Comparison of ENCODE assay signal across 10 mouse cellular contexts in the genomic region with DNA sequence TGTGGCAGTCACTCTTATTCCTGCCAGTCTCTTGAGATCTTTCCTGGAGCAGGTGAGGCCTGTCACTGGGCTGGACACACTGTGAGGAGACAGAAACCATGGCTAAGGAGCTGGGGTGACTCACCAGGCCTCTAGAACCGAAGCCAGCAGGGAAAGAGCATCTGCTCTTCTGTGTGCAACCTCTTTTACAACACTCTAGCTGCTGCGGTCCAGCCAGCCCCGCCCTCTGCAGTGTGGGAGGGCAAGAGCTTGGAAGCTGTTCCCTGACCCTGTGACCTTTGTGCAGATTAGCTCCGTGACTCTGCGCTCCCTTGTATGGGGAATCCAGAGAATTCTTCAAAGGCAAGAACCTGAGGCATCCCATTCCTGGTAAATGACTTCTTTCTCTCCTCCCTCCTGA.
DNase-seq lines count a peak whose midpoint lies in the region; ATAC-seq and TF ChIP-seq lines count a peak whose summit lies in the region.
"Had no signal": no experiment of that assay in that cellular context is flagged by ENCODE, and none has a peak within 500 bp of the region (broad histone marks: within the 10 kb centered on the region; RNA-seq: fewer than 3 reads in every experiment).

No protein-coding gene starts in this region.

- intact Hi-C loops in heart, postnatal 10 days (cut with DNase I), result no loop called here

- H3K9me3 ChIP-seq in stomach, postnatal 0 days (ENCODE audit: control insufficient read depth, low read length), result no peaks in the 10 kb centered on the region
- H3K9me3 ChIP-seq: liver, embryonic 12.5 days; neural tube, embryonic 12.5 days had no signal

- no peaks in the 10 kb centered on the region for H3K27me3 ChIP-seq in stomach, postnatal 0 days (ENCODE audit: control insufficient read depth, insufficient read depth, low read length)
- H3K27me3 ChIP-seq: liver, embryonic 12.5 days; neural tube, embryonic 12.5 days had no signal

- DNase-seq in ovary, adult 18-20 months (ENCODE audit: low spot score), result peak; percentile 60
- no peak for DNase-seq in ovary, postnatal 10 days (ENCODE audit: low spot score)
- peak; percentile 47 for DNase-seq in adrenal gland, postnatal 10 days
- peak; percentile 34 for DNase-seq in heart, postnatal 10 days
- DNase-seq in stomach, postnatal 0 days (ENCODE audit: low spot score), result peak; percentile 24
- no peak for DNase-seq in thymus, postnatal 0 days (ENCODE audit: low spot score)
- DNase-seq in spleen, postnatal 10 days (ENCODE audit: low spot score in 2 of 2), result no peak

- H3K4me1 ChIP-seq in stomach, postnatal 0 days (replicated peaks; ENCODE audit: control insufficient read depth, insufficient read depth), result no peaks in the 10 kb centered on the region

- TF ChIP-seq EP300 in stomach, postnatal 0 days (optimal IDR thresholded peaks at IDR 0.05), result no peak

- peak; percentile 57; the same call in 1 of the 2 replicates for ATAC-seq in stomach, postnatal 0 days (ENCODE audit: low FRiP score, low TSS enrichment)
- ATAC-seq in erythroid progenitor cell, adult 5-6 weeks (replicated peaks; ENCODE audit: low FRiP score, poor library complexity, severe bottlenecking), result no peak
- ATAC-seq: liver, embryonic 12.5 days had no signal

- H3K27ac ChIP-seq in stomach, postnatal 0 days (replicated peaks), result no peak overlapping the region
- H3K27ac ChIP-seq: liver, embryonic 12.5 days; neural tube, embryonic 12.5 days had no signal

- H3K36me3 ChIP-seq in stomach, postnatal 0 days (ENCODE audit: control insufficient read depth, insufficient read depth, low read length), result no peaks in the 10 kb centered on the region
- H3K36me3 ChIP-seq: neural tube, embryonic 12.5 days had no signal

- WGBS in stomach, postnatal 0 days, result 23% methylated on average over 5 of the region's 5 CpGs

- no peak for TF ChIP-seq CTCF in stomach, postnatal 0 days (IDR thresholded peaks at IDR 0.05; ENCODE audit: low read depth)

- H3K4me3 ChIP-seq in stomach, postnatal 0 days (ENCODE audit: low read depth, low read length), result no peak overlapping the region
- H3K4me3 ChIP-seq: liver, embryonic 12.5 days; neural tube, embryonic 12.5 days had no signal

- no peak overlapping the region for H3K9ac ChIP-seq in stomach, postnatal 0 days (ENCODE audit: low read length)
- H3K9ac ChIP-seq: liver, embryonic 12.5 days; neural tube, embryonic 12.5 days had no signal

- H3K4me2 ChIP-seq in stomach, postnatal 0 days (replicated peaks; ENCODE audit: low read depth), result no peak overlapping the region
- H3K4me2 ChIP-seq: liver, embryonic 12.5 days; neural tube, embryonic 12.5 days had no signal

Comparison
In these comparisons a context has a peak if more than half of its experiments do, and no peak if none do; other contexts are left out.
1. DNase-seq: peak in ovary, adult 18-20 months (single experiment), adrenal gland, postnatal 10 days (single experiment), heart, postnatal 10 days (2 of 2) and stomach, postnatal 0 days (single experiment); none in ovary, postnatal 10 days (single experiment), thymus, postnatal 0 days (single experiment) and spleen, postnatal 10 days (0 of 2).